Comparison of ENCODE assay signal across 8 mouse cellular contexts in the genomic region with DNA sequence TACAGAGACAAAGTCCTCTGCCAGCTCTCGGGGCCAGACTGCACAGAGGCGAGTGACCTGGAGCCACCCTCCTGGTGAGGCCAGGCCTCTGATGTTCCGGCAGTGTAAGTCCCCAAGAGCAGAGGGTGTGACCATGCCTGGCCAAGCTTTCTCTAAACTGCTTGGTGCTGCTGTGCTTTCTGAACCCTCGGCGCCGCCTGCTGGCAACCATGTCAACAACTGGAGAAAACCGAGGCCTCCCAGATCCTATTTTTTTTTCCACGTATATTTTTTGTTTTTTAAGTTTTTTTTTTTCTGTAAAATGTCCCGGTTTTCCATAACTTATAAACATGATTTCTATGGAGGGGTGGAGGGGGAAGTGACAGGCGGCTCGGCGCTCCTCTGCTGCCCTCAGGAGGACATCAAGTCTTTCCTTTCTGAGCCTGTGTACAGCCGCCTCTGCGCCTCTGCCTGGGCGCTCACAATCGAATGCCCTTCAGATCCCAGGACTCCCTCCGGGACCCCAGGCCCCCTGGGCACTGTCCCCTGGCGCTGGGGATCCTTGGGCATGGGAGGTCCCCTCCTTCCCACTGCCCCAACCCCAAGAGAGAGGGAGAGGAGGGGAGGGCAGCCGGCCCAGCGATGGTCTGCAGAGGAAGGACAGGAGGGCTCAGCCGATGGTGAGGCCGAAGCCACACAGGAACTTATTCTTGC. TPM values are rescaled to one million over a fixed set of nuclear protein-coding genes. Genes with fewer than 3 reads are reported as not detected.
DNase-seq lines count a peak whose midpoint lies in the region; ATAC-seq and TF ChIP-seq lines count a peak whose summit lies in the region.

No protein-coding gene starts in this region.

- H3K27ac ChIP-seq in thymus, adult 2 months (ENCODE audit: control insufficient read depth, insufficient read depth, low read length) = peak overlapping the region; percentile 78
- peak overlapping the region; percentile 51; the same call in 1 of the 2 replicates for H3K27ac ChIP-seq in embryonic facial prominence, embryonic 13.5 days
- peak overlapping the region; percentile 70 for H3K27ac ChIP-seq in heart, embryonic 15.5 days
- peak overlapping the region; percentile 82 for H3K27ac ChIP-seq in liver, embryonic 13.5 days

- peaks cover 7% of the 10 kb centered on the region; the same call in 1 of the 2 replicates for H3K9me3 ChIP-seq in embryonic facial prominence, embryonic 13.5 days
- no peaks in the 10 kb centered on the region for H3K9me3 ChIP-seq in heart, embryonic 15.5 days (replicated peaks)
- H3K9me3 ChIP-seq in liver, embryonic 13.5 days (replicated peaks) = no peaks in the 10 kb centered on the region

- H3K9ac ChIP-seq in embryonic facial prominence, embryonic 13.5 days = no peak overlapping the region
- 0 out of 2 replicates have a peak overlapping the region, but pooled peaks have one; percentile 19 for H3K9ac ChIP-seq in heart, embryonic 15.5 days
- H3K9ac ChIP-seq in liver, embryonic 13.5 days = peak overlapping the region; percentile 30; the same call in 1 of the 2 replicates

- peaks cover 31% of the 10 kb centered on the region for H3K4me1 ChIP-seq in thymus, adult 2 months (replicated peaks; ENCODE audit: control insufficient read depth, insufficient read depth, low read length)
- peaks cover 25% of the 10 kb centered on the region for H3K4me1 ChIP-seq in embryonic facial prominence, embryonic 13.5 days
- H3K4me1 ChIP-seq in heart, embryonic 15.5 days (replicated peaks) = peaks cover 41% of the 10 kb centered on the region
- H3K4me1 ChIP-seq in liver, embryonic 13.5 days (replicated peaks) = peaks cover 68% of the 10 kb centered on the region

- H3K4me3 ChIP-seq in thymus, adult 2 months (ENCODE audit: control insufficient read depth, insufficient read depth, low read length) = no peak overlapping the region
- H3K4me3 ChIP-seq in embryonic facial prominence, embryonic 13.5 days = no peak overlapping the region
- no peak overlapping the region for H3K4me3 ChIP-seq in heart, embryonic 15.5 days
- H3K4me3 ChIP-seq in liver, embryonic 13.5 days (replicated peaks) = no peak overlapping the region

- 55% methylated on average over 22 of the region's 22 CpGs for WGBS in thymus, adult 2 months
- WGBS in embryonic facial prominence, embryonic 13.5 days = 31% methylated on average over 22 of the region's 22 CpGs
- 31% methylated on average over 22 of the region's 22 CpGs for WGBS in heart, embryonic 15.5 days
- WGBS in liver, embryonic 13.5 days (ENCODE audit: insufficient replicate concordance) = 17% methylated on average over 22 of the region's 22 CpGs

- no peak for TF ChIP-seq POLR2A in thymus, adult 2 months (IDR thresholded peaks at IDR 0.05; ENCODE audit: control insufficient read depth, extremely low read depth, insufficient read depth, low read length, poor library complexity)

- peak; percentile 50 for ATAC-seq in embryonic facial prominence, embryonic 13.5 days (ENCODE audit: insufficient number of reproducible peaks, insufficient read depth, low FRiP score, low TSS enrichment, low read depth)
- peak; percentile 47; the same call in 1 of the 2 replicates for ATAC-seq in heart, embryonic 15.5 days (replicated peaks; ENCODE audit: insufficient number of reproducible peaks, insufficient read depth, low FRiP score, low read depth)
- ATAC-seq in liver, embryonic 13.5 days (ENCODE audit: low read depth) = peak; percentile 75

- H3K36me3 ChIP-seq in thymus, adult 2 months (ENCODE audit: control insufficient read depth, insufficient read depth, low read length) = no peaks in the 10 kb centered on the region
- peaks cover 58% of the 10 kb centered on the region for H3K36me3 ChIP-seq in embryonic facial prominence, embryonic 13.5 days
- peaks cover 30% of the 10 kb centered on the region for H3K36me3 ChIP-seq in heart, embryonic 15.5 days
- H3K36me3 ChIP-seq in liver, embryonic 13.5 days = peaks cover 57% of the 10 kb centered on the region

- peak overlapping the region; percentile 28; the same call in 1 of the 2 replicates for H3K4me2 ChIP-seq in embryonic facial prominence, embryonic 13.5 days
- H3K4me2 ChIP-seq in heart, embryonic 15.5 days = 0 out of 2 replicates have a peak overlapping the region, but pooled peaks have one; percentile 18
- H3K4me2 ChIP-seq in liver, embryonic 13.5 days = peak overlapping the region; percentile 28; the same call in 1 of the 2 replicates

- no peaks in the 10 kb centered on the region for H3K27me3 ChIP-seq in thymus, adult 2 months (ENCODE audit: control insufficient read depth, insufficient read depth, low read length)
- no peaks in the 10 kb centered on the region for H3K27me3 ChIP-seq in embryonic facial prominence, embryonic 13.5 days
- no peaks in the 10 kb centered on the region for H3K27me3 ChIP-seq in heart, embryonic 15.5 days
- no peaks in the 10 kb centered on the region for H3K27me3 ChIP-seq in liver, embryonic 13.5 days

- peak; percentile 67; the same call in 1 of the 2 replicates for TF ChIP-seq CTCF in thymus, adult 2 months (IDR thresholded peaks at IDR 0.05; ENCODE audit: borderline replicate concordance, control insufficient read depth, extremely low read depth, insufficient read depth, low read length, poor library complexity)

- peak; percentile 53 for DNase-seq in thymus, adult 2 months
- no peak for DNase-seq in thymus, adult 18-20 months
- peak; percentile 91 for DNase-seq in kidney, postnatal 10 days
- DNase-seq in liver, embryonic 13.5 days = no peak
- peak; percentile 51 for DNase-seq in naive thymus-derived CD4-positive, alpha-beta T cell, adult 2 months (ENCODE audit: low read depth)
- peak; percentile 67 for DNase-seq in thymus, postnatal 0 days (ENCODE audit: low spot score)

RNA-seq across cellular contexts. Expression of gene Apoe, which starts 2.2 kb away (rescaled TPM):
- 1,583 and 2,086 TPM in 2 replicates for polyA plus RNA-seq in thymus, adult 2 months (2012; rRNA removed)
- polyA plus RNA-seq in embryonic facial prominence, embryonic 13.5 days (2015; fragmentation: Nextera tagmentation; extraction: Ambion mirVana) = 200 and 263 TPM in 2 replicates
- polyA plus RNA-seq in heart, embryonic 15.5 days (2015; fragmentation: Nextera tagmentation; extraction: Ambion mirVana) = 596 and 739 TPM in 2 replicates
- polyA plus RNA-seq in liver, embryonic 13.5 days (2015; fragmentation: Nextera tagmentation; extraction: Ambion mirVana) = 1,390 and 1,411 TPM in 2 replicates
- polyA plus RNA-seq in thymus, postnatal 0 days (2015; fragmentation: Nextera tagmentation; extraction: Ambion mirVana) = 624 and 627 TPM in 2 replicates

RNA-seq across cellular contexts. Expression of gene Apoc1, which starts 8.8 kb away (rescaled TPM):
- 24.8 and 38.0 TPM in 2 replicates for polyA plus RNA-seq in thymus, adult 2 months (2012; rRNA removed)
- polyA plus RNA-seq in embryonic facial prominence, embryonic 13.5 days (2015; fragmentation: Nextera tagmentation; extraction: Ambion mirVana) = 10.3 and 17.3 TPM in 2 replicates
- 12.3 and 17.0 TPM in 2 replicates for polyA plus RNA-seq in heart, embryonic 15.5 days (2015; fragmentation: Nextera tagmentation; extraction: Ambion mirVana)
- 247 and 261 TPM in 2 replicates for polyA plus RNA-seq in liver, embryonic 13.5 days (2015; fragmentation: Nextera tagmentation; extraction: Ambion mirVana)
- 21.1 and 21.3 TPM in 2 replicates for polyA plus RNA-seq in thymus, postnatal 0 days (2015; fragmentation: Nextera tagmentation; extraction: Ambion mirVana)

RNA-seq across cellular contexts. Expression of gene Tomm40, which starts 14.0 kb away (rescaled TPM):
- polyA plus RNA-seq in thymus, adult 2 months (2012; rRNA removed) = 109 and 120 TPM in 2 replicates
- polyA plus RNA-seq in embryonic facial prominence, embryonic 13.5 days (2015; fragmentation: Nextera tagmentation; extraction: Ambion mirVana) = 112 and 139 TPM in 2 replicates
- 142 and 164 TPM in 2 replicates for polyA plus RNA-seq in heart, embryonic 15.5 days (2015; fragmentation: Nextera tagmentation; extraction: Ambion mirVana)
- polyA plus RNA-seq in liver, embryonic 13.5 days (2015; fragmentation: Nextera tagmentation; extraction: Ambion mirVana) = 125 and 138 TPM in 2 replicates
- 132 and 140 TPM in 2 replicates for polyA plus RNA-seq in thymus, postnatal 0 days (2015; fragmentation: Nextera tagmentation; extraction: Ambion mirVana)

RNA-seq across cellular contexts. Expression of gene Apoc4, which starts 19.9 kb away (rescaled TPM):
- 1.5 and 6.2 TPM in 2 replicates for polyA plus RNA-seq in thymus, adult 2 months (2012; rRNA removed)
- polyA plus RNA-seq in embryonic facial prominence, embryonic 13.5 days (2015; fragmentation: Nextera tagmentation; extraction: Ambion mirVana) = 1.5 TPM in 1 of 2 replicates, not detected in the other
- polyA plus RNA-seq in heart, embryonic 15.5 days (2015; fragmentation: Nextera tagmentation; extraction: Ambion mirVana) = 0.34 and 2.5 TPM in 2 replicates
- polyA plus RNA-seq in liver, embryonic 13.5 days (2015; fragmentation: Nextera tagmentation; extraction: Ambion mirVana) = 58.3 and 74.0 TPM in 2 replicates
- polyA plus RNA-seq in thymus, postnatal 0 days (2015; fragmentation: Nextera tagmentation; extraction: Ambion mirVana) = 0.29 and 0.75 TPM in 2 replicates

RNA-seq across cellular contexts. Expression of gene Gm44805, which starts 20.0 kb away (rescaled TPM):
- polyA plus RNA-seq in thymus, adult 2 months (2012; rRNA removed) = not detected in 2 replicates
- 0.69 TPM in 1 of 2 replicates, not detected in the other for polyA plus RNA-seq in embryonic facial prominence, embryonic 13.5 days (2015; fragmentation: Nextera tagmentation; extraction: Ambion mirVana)
- 0.25 TPM in 1 of 2 replicates, not detected in the other for polyA plus RNA-seq in heart, embryonic 15.5 days (2015; fragmentation: Nextera tagmentation; extraction: Ambion mirVana)
- 5.6 and 7.5 TPM in 2 replicates for polyA plus RNA-seq in liver, embryonic 13.5 days (2015; fragmentation: Nextera tagmentation; extraction: Ambion mirVana)
- polyA plus RNA-seq in thymus, postnatal 0 days (2015; fragmentation: Nextera tagmentation; extraction: Ambion mirVana) = 0.59 TPM in 1 of 2 replicates, not detected in the other

Comparison
In these comparisons a context has a peak if more than half of its experiments do, and no peak if none do; other contexts are left out.
1. DNase-seq: peak in thymus, adult 2 months (single experiment), kidney, postnatal 10 days (single experiment), naive thymus-derived CD4-positive, alpha-beta T cell, adult 2 months (single experiment) and thymus, postnatal 0 days (single experiment); none in thymus, adult 18-20 months (0 of 2) and liver, embryonic 13.5 days (single experiment).
2. Peak in every context shown above with its lines, with median percentiles within 50 percentile points of each other: H3K27ac ChIP-seq, ATAC-seq and H3K4me2 ChIP-seq.